9 mouse cellular contexts compared by ENCODE assay signal in the genomic region with DNA sequence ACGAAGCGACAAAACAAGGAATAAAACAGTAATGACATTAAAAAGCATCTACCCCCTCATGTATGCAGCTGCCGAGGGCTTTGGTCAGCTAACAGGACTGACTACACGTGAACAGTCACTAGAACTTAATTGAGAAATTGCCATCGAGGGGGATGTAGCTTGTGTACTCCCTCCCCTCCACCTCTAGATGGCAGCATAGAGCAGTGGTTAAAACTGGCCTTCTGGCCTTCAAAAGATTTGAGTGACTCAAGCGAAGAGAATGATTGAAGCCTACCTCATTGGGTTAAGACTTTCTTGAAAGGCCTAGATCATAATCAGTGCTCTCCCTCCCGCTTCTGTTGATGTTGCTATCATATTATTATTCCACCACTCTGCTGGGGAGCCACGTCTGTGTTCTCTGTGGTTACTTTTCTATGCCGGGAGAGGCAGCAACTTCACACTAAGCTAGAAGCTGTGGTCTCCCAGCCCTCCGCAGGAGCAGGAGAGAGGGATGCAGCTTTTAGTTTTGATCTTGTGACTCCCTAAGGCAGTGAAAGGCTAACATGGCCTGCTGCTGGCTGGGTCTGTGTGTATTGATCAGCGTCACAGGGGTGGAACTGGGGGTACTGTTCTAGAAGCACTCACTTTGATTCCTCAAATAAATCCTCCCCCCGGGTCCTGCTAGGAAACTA.
A peak's percentile ranks its signal among the peaks of the same experiment; 100 is the strongest.
DNase-seq lines count a peak whose midpoint lies in the region; ATAC-seq lines count a peak whose summit lies in the region.
"Had no signal": no experiment of that assay in that cellular context is flagged by ENCODE, and none has a peak within 500 bp of the region (broad histone marks: within the 10 kb centered on the region; RNA-seq: fewer than 3 reads in every experiment).

No protein-coding gene starts in this region.

- DNase-seq in hindbrain, embryonic 10.5 days (ENCODE audit: low spot score), result peak; percentile 32
- peak; percentile 6 for DNase-seq in CD4-positive helper T cell, adult 2 months (ENCODE audit: low read depth, low spot score)
- DNase-seq in adrenal gland, adult 2 months, result peak; percentile 57
- peak; percentile 36 for DNase-seq in embryonic facial prominence, embryonic 14.5 days (ENCODE audit: low spot score)
- DNase-seq in limb, embryonic 10.5 days (ENCODE audit: low spot score), result peak; percentile 41
- DNase-seq in neural tube, embryonic 11.5 days (ENCODE audit: low spot score), result peak; percentile 48

- no peaks in the 10 kb centered on the region; the same call in 1 of the 2 replicates for H3K27me3 ChIP-seq in hindbrain, embryonic 10.5 days (ENCODE audit: insufficient read depth, poor library complexity, severe bottlenecking)
- H3K27me3 ChIP-seq in hindbrain, embryonic 16.5 days (replicated peaks; ENCODE audit: control insufficient read depth, insufficient read depth, low read length), result no peaks in the 10 kb centered on the region
- H3K27me3 ChIP-seq in embryonic facial prominence, embryonic 14.5 days (replicated peaks; ENCODE audit: control insufficient read depth, insufficient read depth, low read length), result no peaks in the 10 kb centered on the region
- no peaks in the 10 kb centered on the region for H3K27me3 ChIP-seq in limb, embryonic 10.5 days (ENCODE audit: low read depth, poor library complexity, severe bottlenecking)
- H3K27me3 ChIP-seq in neural tube, embryonic 11.5 days (ENCODE audit: control insufficient read depth, insufficient read depth, low read length), result no peaks in the 10 kb centered on the region
- H3K27me3 ChIP-seq: embryonic facial prominence, embryonic 12.5 days had no signal

- no peaks in the 10 kb centered on the region for H3K36me3 ChIP-seq in hindbrain, embryonic 10.5 days
- no peaks in the 10 kb centered on the region for H3K36me3 ChIP-seq in hindbrain, embryonic 16.5 days (ENCODE audit: control insufficient read depth, insufficient read depth, low read length)
- H3K36me3 ChIP-seq in embryonic facial prominence, embryonic 14.5 days (ENCODE audit: control insufficient read depth, insufficient read depth, low read length), result no peaks in the 10 kb centered on the region
- no peaks in the 10 kb centered on the region for H3K36me3 ChIP-seq in limb, embryonic 10.5 days
- H3K36me3 ChIP-seq in neural tube, embryonic 11.5 days (ENCODE audit: control insufficient read depth, insufficient read depth, low read length), result no peaks in the 10 kb centered on the region
- H3K36me3 ChIP-seq: embryonic facial prominence, embryonic 12.5 days had no signal

- no peak overlapping the region for H3K4me2 ChIP-seq in hindbrain, embryonic 16.5 days (ENCODE audit: low read length)
- H3K4me2 ChIP-seq in embryonic facial prominence, embryonic 14.5 days (ENCODE audit: low read depth, low read length), result no peak overlapping the region
- no peak overlapping the region for H3K4me2 ChIP-seq in neural tube, embryonic 11.5 days (ENCODE audit: low read depth)
- H3K4me2 ChIP-seq: embryonic facial prominence, embryonic 12.5 days had no signal

- no peak overlapping the region for H3K9ac ChIP-seq in hindbrain, embryonic 16.5 days (ENCODE audit: low read depth, low read length)
- no peak overlapping the region for H3K9ac ChIP-seq in embryonic facial prominence, embryonic 14.5 days (ENCODE audit: low read depth, low read length)
- no peak overlapping the region for H3K9ac ChIP-seq in neural tube, embryonic 11.5 days (ENCODE audit: low read length)
- H3K9ac ChIP-seq: embryonic facial prominence, embryonic 12.5 days had no signal

- H3K27ac ChIP-seq in hindbrain, embryonic 10.5 days, result no peak overlapping the region
- H3K27ac ChIP-seq in hindbrain, embryonic 16.5 days (ENCODE audit: low read depth, low read length), result no peak overlapping the region
- no peak overlapping the region for H3K27ac ChIP-seq in embryonic facial prominence, embryonic 14.5 days (replicated peaks; ENCODE audit: low read depth, low read length)
- no peak overlapping the region for H3K27ac ChIP-seq in limb, embryonic 10.5 days
- H3K27ac ChIP-seq in neural tube, embryonic 11.5 days (ENCODE audit: low read depth, low read length), result peak overlapping the region; percentile 45
- H3K27ac ChIP-seq: embryonic facial prominence, embryonic 12.5 days had no signal

- H3K4me1 ChIP-seq in hindbrain, embryonic 10.5 days (replicated peaks), result no peaks in the 10 kb centered on the region
- no peaks in the 10 kb centered on the region for H3K4me1 ChIP-seq in hindbrain, embryonic 16.5 days (ENCODE audit: control insufficient read depth, insufficient read depth, low read depth, low read length)
- H3K4me1 ChIP-seq in embryonic facial prominence, embryonic 14.5 days (ENCODE audit: control insufficient read depth, insufficient read depth, low read length), result no peaks in the 10 kb centered on the region
- H3K4me1 ChIP-seq in limb, embryonic 10.5 days, result no peaks in the 10 kb centered on the region
- no peaks in the 10 kb centered on the region for H3K4me1 ChIP-seq in neural tube, embryonic 11.5 days (ENCODE audit: control insufficient read depth, insufficient read depth, low read length)
- H3K4me1 ChIP-seq: embryonic facial prominence, embryonic 12.5 days had no signal

- no peak for ATAC-seq in hindbrain, embryonic 16.5 days
- no peak for ATAC-seq in embryonic facial prominence, embryonic 14.5 days (ENCODE audit: low read depth)
- no peak for ATAC-seq in neural tube, embryonic 11.5 days (ENCODE audit: insufficient read depth, low FRiP score, low TSS enrichment)
- no peak for ATAC-seq in activated CD4-positive, CD25-positive, alpha-beta regulatory T cell, adult 4 months

- WGBS in hindbrain, embryonic 10.5 days, result 59% methylated on average over 12 of the region's 12 CpGs
- WGBS in hindbrain, embryonic 16.5 days, result 47% methylated on average over 12 of the region's 12 CpGs
- WGBS in embryonic facial prominence, embryonic 14.5 days, result 45% methylated on average over 12 of the region's 12 CpGs
- WGBS in limb, embryonic 10.5 days, result 52% methylated on average over 12 of the region's 12 CpGs
- 53% methylated on average over 12 of the region's 12 CpGs for WGBS in neural tube, embryonic 11.5 days

- H3K4me3 ChIP-seq in hindbrain, embryonic 10.5 days, result no peak overlapping the region
- H3K4me3 ChIP-seq in hindbrain, embryonic 16.5 days (ENCODE audit: low read length), result no peak overlapping the region
- no peak overlapping the region for H3K4me3 ChIP-seq in embryonic facial prominence, embryonic 14.5 days (ENCODE audit: low read depth, low read length)
- no peak overlapping the region for H3K4me3 ChIP-seq in limb, embryonic 10.5 days
- H3K4me3 ChIP-seq in neural tube, embryonic 11.5 days (ENCODE audit: low read depth, low read length), result no peak overlapping the region
- H3K4me3 ChIP-seq: embryonic facial prominence, embryonic 12.5 days had no signal

- H3K9me3 ChIP-seq in hindbrain, embryonic 10.5 days, result no peaks in the 10 kb centered on the region
- H3K9me3 ChIP-seq in hindbrain, embryonic 16.5 days (ENCODE audit: control insufficient read depth, low read length), result no peaks in the 10 kb centered on the region
- no peaks in the 10 kb centered on the region for H3K9me3 ChIP-seq in embryonic facial prominence, embryonic 14.5 days (ENCODE audit: control insufficient read depth, low read length)
- no peaks in the 10 kb centered on the region for H3K9me3 ChIP-seq in limb, embryonic 10.5 days (replicated peaks)
- H3K9me3 ChIP-seq in neural tube, embryonic 11.5 days (ENCODE audit: control insufficient read depth, low read length), result no peaks in the 10 kb centered on the region
- H3K9me3 ChIP-seq: embryonic facial prominence, embryonic 12.5 days had no signal

Comparison
In these comparisons a context has a peak if more than half of its experiments do, and no peak if none do; other contexts are left out.
1. DNase-seq: peak in every context shown above with its lines; median percentile 57 in adrenal gland, adult 2 months; 48 in neural tube, embryonic 11.5 days; 41 in limb, embryonic 10.5 days; 36 in embryonic facial prominence, embryonic 14.5 days; 32 in hindbrain, embryonic 10.5 days; 6 in CD4-positive helper T cell, adult 2 months.